Mouse (Mus musculus) monocyte, adult 5-6 weeks (primary cell): ENCODE data around the gene Dapk3. TPM values are rescaled to one million over a fixed set of nuclear protein-coding genes. Genes with fewer than 3 reads are reported as not detected.
A peak's percentile ranks its signal among the peaks of the same experiment; 100 is the strongest.

Experiments used
- ATAC-seq: fragments of 153-309, 156-312 bp; replicated peaks from 2 replicates; pipeline ENCODE4 v1.8.0; 2017; ENCODE audit warnings: mild to moderate bottlenecking; ENCODE audit not compliant: low TSS enrichment, insufficient number of reproducible peaks, severe bottlenecking, poor library complexity, low FRiP score
- total RNA-seq: library from RNA; stranded (forward); fragments of 200-1000, 200-491, 200-594 nt; gene quantifications from 3 replicates; pipeline ENCODE4 v1.2.3, GENCODE M21; 2017

Dapk3 gene
- total RNA-seq, 1 experiment from 2014 or later, result 37.3 TPM

DNA sequence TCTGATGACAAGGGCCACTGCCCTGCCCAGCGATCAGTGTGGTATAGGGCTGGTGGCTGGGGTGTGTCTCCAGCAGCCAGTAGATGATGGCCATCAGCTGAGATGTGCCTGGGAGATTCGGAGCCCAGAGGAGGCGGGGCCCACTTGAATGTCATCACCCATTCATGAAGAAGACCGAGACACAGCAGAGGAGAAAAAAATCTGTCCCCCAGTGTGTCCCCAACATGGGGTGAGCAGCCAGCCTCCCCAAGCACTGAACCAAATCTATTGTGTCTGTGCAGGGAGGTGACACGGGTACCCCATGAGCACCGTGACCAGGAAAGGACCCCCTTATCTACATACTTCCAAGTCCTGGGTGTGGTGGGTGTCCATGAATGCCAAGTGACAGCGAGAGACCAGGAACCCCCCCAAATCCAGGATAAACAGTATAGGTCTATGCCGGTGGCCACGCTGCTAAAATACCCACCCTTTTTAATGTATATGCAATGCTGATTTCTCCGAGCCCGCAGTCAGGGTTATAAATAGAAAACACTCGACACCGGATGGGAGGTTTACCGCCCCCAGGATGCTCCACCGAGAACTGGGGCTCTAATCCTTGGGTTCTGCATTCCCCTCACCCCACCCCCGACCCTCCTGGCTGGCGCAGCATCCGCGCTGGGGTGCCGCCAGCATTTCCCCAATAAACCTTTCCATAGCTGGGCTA lies 47.1 kb downstream of the Dapk3 start:
- no peak for ATAC-seq

DNA sequence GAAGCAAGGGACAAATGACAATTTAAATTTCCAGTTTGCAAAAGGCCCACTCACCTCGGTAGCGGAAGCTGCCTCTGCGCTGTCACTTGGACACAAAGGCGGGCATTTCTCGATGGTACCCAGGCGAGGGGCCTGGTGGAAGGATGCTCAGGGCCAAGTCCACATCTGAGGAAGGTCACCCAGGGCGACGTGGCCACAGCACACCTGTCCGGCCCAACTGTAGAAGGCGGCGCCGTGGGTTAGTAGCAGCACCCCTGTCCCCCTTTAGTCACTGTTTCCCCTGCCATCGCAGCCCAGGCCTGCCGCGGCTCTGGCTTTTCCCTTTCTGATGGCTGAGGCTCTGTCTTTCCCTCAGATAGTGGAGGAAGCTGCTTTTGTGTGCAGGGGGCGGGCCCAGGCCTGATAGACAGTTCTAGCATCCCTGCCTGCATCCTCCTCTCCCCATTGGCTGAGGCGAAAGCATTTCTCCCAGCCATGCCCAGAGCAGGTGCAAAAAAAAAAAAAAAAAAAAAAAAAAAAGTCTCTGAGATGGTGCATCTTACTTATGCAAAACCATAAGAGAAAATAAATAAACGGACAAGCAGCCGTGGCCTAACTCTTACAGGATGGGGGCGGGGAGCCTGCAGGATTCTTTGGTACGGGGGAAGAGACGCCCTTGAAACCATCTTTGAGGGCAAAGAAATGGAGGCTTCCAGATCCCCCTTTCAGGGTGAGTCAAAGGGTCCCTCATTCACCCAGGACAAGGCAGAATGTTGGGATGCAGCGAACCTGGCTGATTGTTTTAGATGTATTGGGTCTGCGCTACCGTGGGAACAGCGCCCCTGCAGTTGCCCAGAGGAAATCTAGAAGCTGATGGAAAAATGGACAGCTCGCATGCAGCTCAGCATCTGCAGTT lies 47.9 kb downstream of the Dapk3 start, which contains the start of gene Atcay:
Atcay (minus strand) TSS at position 396 of the 895 bp plus-strand sequence.
- ATAC-seq, result no peak

DNA sequence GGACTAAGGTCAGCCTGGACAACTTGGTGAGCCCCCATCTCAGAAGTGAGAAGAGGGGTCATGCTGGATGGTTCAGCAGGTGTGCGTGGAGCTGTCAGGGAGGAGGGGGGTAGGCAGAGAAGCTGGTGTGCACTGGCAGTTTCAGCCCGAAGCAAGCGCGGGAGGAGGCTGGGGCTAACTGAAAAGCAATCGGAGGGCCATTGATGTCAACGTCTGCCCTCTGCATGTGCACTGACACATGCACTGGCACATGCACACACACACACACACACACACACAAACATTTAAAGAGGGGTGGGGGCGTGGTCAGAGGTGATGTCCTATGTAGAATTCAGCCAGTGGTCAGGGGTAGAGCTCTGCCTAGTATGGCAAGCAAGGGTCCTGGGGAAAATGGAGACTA lies 48.6 kb downstream of the Dapk3 start:
- no peak for ATAC-seq

DNA sequence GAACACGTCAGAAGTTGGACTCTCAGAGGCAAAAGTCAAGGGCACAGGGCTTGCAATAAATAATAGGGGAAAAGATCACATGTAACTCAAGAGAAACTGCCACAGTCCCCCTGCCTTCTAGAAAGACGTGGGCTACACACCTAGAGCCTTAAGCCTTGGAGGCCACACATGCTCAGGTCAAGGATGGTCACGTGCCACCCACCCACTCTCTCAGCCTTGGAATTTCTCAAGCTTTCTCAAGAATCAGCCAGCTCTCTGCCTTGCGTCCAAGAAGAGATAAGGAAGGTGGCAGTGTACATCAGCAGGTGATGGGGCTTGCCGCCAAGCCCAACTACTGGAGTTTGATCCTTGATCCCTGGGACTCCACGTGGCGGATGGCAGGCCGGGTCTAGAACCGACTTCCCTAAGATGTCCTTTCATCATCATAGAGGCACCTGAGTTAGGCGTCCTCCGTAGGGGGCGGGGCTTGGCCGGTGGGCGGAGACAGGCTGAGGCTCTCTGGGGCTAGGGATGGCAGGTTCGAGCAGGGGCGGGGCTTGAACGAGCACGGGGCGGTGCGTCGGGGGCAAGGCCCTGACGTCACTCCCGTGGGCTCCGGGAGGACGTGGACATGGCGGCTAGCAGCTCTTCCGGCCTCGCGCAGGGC lies 49.9 kb downstream of the Dapk3 start, which contains the start of gene Zfr2:
Zfr2 (plus strand) TSS at position 576 of the 646 bp plus-strand sequence.
- peak; percentile 77 for ATAC-seq

DNA sequence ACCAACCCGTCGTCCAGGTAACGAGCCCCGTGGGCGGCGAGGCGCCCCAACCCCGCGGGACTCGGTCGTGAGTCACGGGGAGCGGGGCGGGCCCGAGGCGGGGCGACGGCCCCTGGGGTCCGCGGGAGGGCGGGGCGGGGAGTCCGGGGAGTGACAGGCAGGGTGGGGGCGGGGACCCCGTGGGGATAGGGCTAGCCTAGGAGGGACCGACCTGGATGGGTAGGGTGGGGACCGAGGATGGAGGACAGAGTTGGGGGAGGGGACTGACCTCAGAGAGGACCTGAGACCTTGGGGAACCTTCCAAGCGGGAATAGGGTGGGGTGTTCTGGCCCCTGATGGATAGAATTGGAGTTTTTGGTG lies 50.4 kb downstream of the Dapk3 start:
- no peak for ATAC-seq

DNA sequence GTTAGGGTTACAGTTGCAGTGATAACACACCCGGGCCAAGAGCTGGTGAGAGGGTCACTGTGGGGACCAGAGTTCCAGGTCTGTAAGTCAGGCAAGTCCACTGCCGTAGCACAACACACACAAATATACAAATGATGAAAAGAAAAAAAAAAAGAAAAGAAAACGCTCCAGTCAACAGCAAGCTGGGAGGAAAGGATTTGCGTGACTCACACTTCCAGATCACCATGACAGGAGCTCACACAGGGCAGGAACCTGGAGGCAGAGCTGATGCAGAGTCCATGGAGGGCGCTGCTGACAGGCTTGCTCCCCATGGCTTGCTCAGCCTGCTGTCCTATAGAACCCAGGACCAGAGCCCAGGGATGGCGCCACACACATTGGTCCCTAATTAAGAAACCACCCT lies 51.4 kb downstream of the Dapk3 start:
- no peak for ATAC-seq

DNA sequence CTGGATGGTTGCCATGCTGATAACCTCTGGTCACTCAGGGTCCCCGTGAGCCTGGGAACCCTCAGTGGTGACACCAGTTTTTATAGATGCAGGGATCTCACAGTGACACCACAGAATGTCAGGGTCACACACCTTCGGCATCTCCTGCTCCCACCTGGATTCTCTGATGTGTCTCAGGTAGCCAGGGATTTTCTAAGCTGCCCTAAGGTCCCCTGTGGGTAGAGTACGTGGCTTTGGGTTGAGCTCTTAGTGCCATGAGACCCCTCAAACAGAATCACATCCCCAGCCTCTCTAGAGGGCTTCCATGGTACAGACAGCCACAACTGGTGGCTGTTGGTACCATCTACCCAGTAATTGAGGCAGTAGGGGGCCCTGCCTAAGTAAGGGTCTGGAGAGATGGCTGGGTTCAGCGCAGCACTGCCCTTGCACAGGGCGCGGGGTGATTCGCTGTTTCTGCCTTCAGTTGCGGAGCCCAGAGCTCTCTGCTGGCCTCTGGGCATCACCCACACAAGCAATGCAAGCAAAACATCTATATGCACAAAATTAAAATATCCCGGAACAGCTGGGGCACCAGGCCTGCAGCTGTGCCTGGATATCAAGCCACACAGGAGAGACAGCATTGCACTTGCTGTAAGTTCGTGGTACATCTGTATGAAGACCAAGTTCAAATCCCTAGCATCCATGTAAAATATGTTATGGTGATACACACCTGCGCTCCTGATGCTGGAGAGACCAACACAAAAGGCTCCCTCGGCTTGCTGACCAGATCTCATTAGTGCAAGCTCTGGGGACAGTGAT lies 53.9 kb downstream of the Dapk3 start:
- no peak for ATAC-seq

DNA sequence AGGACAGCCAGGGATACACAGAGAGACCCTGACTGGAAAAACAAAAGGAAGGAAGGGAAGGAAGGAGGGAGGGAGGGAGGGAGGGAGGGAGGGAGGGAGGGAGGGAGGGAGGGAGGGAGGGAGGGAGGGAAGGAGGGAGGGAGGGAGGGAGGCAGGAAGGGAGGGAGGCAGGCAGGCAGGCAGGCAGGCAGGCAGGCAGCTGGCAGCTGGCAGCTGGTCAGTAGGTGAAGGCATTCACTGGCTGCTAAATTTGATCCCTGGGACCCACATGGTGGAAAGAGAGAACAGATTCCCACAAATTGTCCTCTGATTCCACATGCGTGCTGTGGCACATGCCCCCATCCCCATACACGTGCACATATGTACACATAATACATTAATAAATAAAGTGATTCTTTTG lies 55.8 kb downstream of the Dapk3 start:
- no peak for ATAC-seq

DNA sequence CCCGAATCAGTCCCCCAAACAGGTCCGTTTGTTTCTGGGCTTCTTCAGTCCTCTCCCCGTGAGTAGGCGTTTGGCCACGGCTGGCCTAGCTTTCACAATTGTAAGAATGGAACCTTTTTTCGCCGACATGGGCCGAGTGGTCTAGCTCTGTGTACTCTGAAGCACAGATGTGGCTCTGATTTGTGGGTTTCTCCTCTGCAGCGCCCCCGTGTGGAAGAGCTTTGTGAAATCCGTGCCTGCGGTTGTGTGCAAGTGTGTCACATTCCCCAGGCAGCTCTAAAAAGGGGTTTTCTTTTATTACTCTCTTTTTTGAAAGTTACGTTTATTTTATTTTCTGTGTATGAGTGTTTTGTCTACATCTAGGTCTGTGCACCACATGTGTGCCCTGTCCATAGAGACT lies 58.1 kb downstream of the Dapk3 start:
- no peak for ATAC-seq

DNA sequence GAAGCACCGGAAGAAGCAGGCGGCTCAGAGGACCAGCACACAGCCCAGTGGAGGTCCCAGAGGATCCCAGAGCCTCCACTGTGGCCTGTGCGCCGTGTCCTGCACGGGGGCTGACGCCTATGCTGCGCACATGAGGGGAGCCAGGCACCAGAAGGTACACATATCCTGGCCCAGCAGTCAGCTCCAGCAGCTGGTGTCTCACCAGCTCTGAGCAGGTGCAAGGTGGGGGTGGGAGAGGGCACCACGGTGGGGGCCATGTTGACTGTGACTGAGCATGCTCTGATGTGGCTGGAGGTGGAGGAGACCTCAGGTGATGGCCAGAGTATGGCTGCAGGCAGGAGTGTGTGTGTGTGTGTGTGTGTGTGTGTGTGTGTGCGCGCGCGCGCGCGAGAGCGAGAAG lies 59.2 kb downstream of the Dapk3 start:
- no peak for ATAC-seq

Other genes starting within 250 kb of the Dapk3 start
- gene Gng7, start 168.1 kb upstream of the Dapk3 start, total RNA-seq, result 0.10 TPM in 1 of 3 replicates, not detected in the others
- 0.38 TPM in 1 of 3 replicates, not detected in the others for gene Diras1, start 157.3 kb upstream of the Dapk3 start, total RNA-seq
- 4.5 to 9.9 TPM (median 7.3 TPM) in 3 replicates for gene Slc39a3, start 145.6 kb upstream of the Dapk3 start, total RNA-seq
- gene Sgta, start 122.8 kb upstream of the Dapk3 start, total RNA-seq, result 27.8 to 50.9 TPM (median 31.5 TPM) in 3 replicates
- 2.5 to 3.6 TPM (median 2.8 TPM) in 3 replicates for gene Thop1, start 113.0 kb upstream of the Dapk3 start, total RNA-seq
- 0.39 TPM in 1 of 3 replicates, not detected in the others for gene Creb3l3, start 84.1 kb upstream of the Dapk3 start, total RNA-seq
- 62.4 to 77.3 TPM (median 66.5 TPM) in 3 replicates for gene Map2k2, start 77.1 kb upstream of the Dapk3 start, total RNA-seq
- gene Zbtb7a, start 47.8 kb upstream of the Dapk3 start, total RNA-seq, result 28.4 to 40.6 TPM (median 30.5 TPM) in 3 replicates
- 13.0 to 24.9 TPM (median 21.2 TPM) in 3 replicates for gene Pias4, start 15.1 kb upstream of the Dapk3 start, total RNA-seq
- gene Eef2, start 6.4 kb upstream of the Dapk3 start, total RNA-seq, result 1,029 to 1,258 TPM (median 1,077 TPM) in 3 replicates
- 0.49 TPM in 1 of 3 replicates, not detected in the others for gene 4930442H23Rik, start 844 bp downstream of the Dapk3 start, total RNA-seq
- gene Nmrk2, start 19.0 kb downstream of the Dapk3 start, total RNA-seq, result not detected in 3 replicates
- gene Atcay, start 47.8 kb downstream of the Dapk3 start, total RNA-seq, result not detected in 3 replicates
- gene Zfr2, start 50.1 kb downstream of the Dapk3 start, total RNA-seq, result 0.10 to 0.58 TPM in 2 of 3 replicates, not detected in the other
- gene Matk, start 69.9 kb downstream of the Dapk3 start, total RNA-seq, result 10.2 to 29.6 TPM (median 11.9 TPM) in 3 replicates
- gene Mrpl54, start 83.9 kb downstream of the Dapk3 start, total RNA-seq, result 77.4 to 89.3 TPM (median 78.0 TPM) in 3 replicates
- 8.9 to 13.4 TPM (median 11.5 TPM) in 3 replicates for gene Apba3, start 84.0 kb downstream of the Dapk3 start, total RNA-seq
- gene Tjp3, start 108.6 kb downstream of the Dapk3 start, total RNA-seq, result 2.6 to 8.9 TPM (median 3.0 TPM) in 3 replicates
- 47.3 to 69.4 TPM (median 50.3 TPM) in 3 replicates for gene Pip5k1c, start 110.0 kb downstream of the Dapk3 start, total RNA-seq
- 24.5 to 34.3 TPM (median 25.5 TPM) in 3 replicates for gene Cactin, start 138.1 kb downstream of the Dapk3 start, total RNA-seq
- gene Tbxa2r, start 145.7 kb downstream of the Dapk3 start, total RNA-seq, result 0.19 TPM in 1 of 3 replicates, not detected in the others
- not detected in 3 replicates for gene Gipc3, start 160.3 kb downstream of the Dapk3 start, total RNA-seq
- 28.8 to 40.1 TPM (median 38.7 TPM) in 3 replicates for gene Hmg20b, start 167.5 kb downstream of the Dapk3 start, total RNA-seq
- 5.3 to 9.6 TPM (median 6.3 TPM) in 3 replicates for gene Mfsd12, start 174.5 kb downstream of the Dapk3 start, total RNA-seq
- 1.4 to 2.4 TPM in 2 of 3 replicates, not detected in the other for gene 4930404N11Rik, start 182.8 kb downstream of the Dapk3 start, total RNA-seq
- gene Fzr1, start 195.5 kb downstream of the Dapk3 start, total RNA-seq, result 8.2 to 12.9 TPM (median 11.7 TPM) in 3 replicates
- gene Dohh, start 201.4 kb downstream of the Dapk3 start, total RNA-seq, result 18.6 to 22.3 TPM (median 20.9 TPM) in 3 replicates
- gene Gm48551, start 201.5 kb downstream of the Dapk3 start, total RNA-seq, result 2.3 to 3.7 TPM in 2 of 3 replicates, not detected in the other
- gene Gm48552, start 206.0 kb downstream of the Dapk3 start, total RNA-seq, result not detected in 3 replicates
- gene Smim24, start 210.0 kb downstream of the Dapk3 start, total RNA-seq, result 3.9 to 7.9 TPM (median 6.3 TPM) in 3 replicates